Mouse (Mus musculus) yolk sac, embryonic 10.5 days (tissue): ENCODE measurements around the gene Srgn.
"Not testable (repeated sequence)": the region's sequence is repeated elsewhere in the genome, so short reads cannot be mapped to it uniquely, and the experiment has no call there.

ENCODE experiments used
- DNase-seq: peaks from one replicate; pipeline ENCODE4 v3.0.0-alpha.2; 2017; ENCODE audit warnings: low spot score

The Srgn gene

GRCm38 (mm10) chr10:62485878-62486582 is 41.2 kb downstream of the Srgn start:
- DNase-seq: no peak

DNA sequence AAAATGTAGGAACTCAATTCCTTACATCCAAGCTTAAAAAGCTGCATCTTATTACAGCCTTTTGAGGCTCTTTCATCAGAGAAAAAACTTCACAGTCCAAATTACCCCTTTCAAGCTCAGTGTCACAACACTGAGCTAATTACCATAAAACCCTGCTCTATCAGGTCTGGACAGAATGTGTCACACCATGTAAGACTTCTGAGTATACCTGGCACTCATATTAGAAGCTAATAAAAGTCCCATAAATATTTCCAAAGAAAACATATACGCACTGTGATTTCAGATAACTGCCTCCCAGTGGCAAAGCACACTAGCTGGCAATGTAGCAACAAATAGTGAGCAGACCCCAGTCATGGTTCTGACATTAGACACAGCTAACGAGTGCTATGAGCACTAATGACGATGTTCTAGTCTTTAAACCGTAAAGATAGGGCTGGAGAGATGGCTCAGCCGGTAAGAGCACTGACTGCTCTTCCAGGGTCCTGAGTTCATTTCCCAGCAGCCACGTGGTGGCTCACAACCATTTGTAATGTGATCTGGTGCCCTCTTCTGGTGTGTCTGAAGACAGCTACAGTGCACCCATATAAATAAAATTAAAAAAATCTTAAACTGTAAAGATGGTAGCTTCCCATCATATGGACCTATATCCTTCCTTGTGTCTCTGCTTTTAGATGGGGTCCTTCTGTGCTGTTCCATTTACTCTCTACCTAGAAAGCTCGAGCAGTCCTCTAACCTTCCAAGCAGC is 46.0 kb downstream of the Srgn start:
- DNase-seq: no peak

- no peak for DNase-seq
Observed at GRCm38 (mm10) chr10:62476980-62477379, 50.3 kb downstream of the Srgn start.

DNA sequence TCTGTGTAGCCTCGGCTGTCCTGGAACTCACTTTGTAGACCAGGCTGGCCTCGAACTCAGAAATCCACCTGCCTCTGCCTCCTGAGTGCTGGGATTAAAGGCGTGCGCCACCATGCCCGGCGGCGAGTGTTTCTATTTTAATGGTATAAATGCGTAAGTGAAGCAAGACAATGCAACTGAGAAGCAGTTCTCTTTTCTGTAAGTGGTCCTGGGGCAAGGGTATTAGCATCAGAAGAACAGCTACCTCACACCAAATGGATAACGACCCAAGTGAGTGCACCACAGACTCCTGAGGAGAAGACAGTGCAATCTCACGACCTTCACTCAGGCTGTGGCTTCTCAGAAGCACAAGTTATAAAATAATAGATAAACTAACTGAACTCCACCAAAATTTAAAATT is 52.3 kb downstream of the Srgn start:
- no peak for DNase-seq

- no peak for DNase-seq
Observed at GRCm38 (mm10) chr10:62471105-62471504, 56.1 kb downstream of the Srgn start.

DNA sequence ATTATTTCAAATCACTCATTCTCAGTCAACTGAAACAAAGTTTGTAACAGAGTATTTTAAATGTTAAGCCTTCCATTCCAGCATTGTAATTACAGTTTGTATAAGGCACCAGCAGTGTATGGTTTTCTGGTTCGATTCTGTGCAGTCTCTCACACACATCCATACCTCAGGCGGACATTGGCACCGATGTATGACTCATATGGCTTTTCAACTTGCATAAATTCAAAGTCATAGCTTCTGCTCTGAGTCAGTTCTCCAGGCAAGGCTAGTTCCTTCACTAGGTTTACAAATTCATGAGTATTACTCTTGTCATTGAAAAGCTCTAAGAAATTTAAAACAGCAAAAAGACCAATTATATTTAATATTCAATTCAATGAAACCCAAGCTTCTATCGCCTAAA is 57.5 kb downstream of the Srgn start:
- DNase-seq: no peak

- DNase-seq: no peak
Observed at GRCm38 (mm10) chr10:62461321-62461720, 65.9 kb downstream of the Srgn start.

DNA sequence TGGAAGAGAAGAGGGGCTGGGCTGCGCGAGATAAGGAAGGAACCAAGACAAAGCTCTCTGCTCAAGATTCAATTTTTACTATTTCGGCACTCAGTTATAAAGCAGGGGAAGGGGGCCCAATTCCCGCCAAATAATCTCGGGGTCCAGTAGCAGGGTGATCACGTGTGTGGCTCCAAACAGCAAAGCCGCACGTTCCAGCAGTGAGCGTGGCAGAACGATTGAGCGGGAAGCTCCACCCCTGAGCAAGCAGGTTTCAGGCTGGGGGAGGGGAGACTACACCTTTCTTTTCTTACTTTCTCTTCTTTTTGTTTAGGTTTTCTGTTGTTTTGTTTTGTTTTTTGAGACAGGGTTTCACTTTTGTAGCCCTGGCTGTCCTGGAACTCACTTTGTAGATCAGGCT is 75.2 kb downstream of the Srgn start:
- DNase-seq: not testable (repeated sequence)

DNA sequence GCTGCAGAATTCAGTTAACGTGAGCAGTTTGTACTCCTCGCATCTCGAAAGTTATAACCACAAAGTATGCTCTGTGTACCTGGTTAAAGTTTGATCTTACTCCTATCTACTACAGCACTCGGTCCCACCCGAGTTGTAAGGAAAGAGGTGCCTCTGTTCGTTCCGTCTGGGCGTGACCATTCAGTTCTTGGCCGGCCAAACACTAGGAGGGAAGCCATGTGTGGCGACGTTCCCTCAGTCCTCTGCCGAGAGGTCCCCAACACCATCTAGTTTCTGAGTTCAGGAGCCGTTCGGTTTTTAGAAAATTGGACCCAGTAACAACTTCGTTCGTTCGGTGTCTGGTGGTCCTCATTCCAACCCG is 77.0 kb downstream of the Srgn start:
- no peak for DNase-seq

DNA sequence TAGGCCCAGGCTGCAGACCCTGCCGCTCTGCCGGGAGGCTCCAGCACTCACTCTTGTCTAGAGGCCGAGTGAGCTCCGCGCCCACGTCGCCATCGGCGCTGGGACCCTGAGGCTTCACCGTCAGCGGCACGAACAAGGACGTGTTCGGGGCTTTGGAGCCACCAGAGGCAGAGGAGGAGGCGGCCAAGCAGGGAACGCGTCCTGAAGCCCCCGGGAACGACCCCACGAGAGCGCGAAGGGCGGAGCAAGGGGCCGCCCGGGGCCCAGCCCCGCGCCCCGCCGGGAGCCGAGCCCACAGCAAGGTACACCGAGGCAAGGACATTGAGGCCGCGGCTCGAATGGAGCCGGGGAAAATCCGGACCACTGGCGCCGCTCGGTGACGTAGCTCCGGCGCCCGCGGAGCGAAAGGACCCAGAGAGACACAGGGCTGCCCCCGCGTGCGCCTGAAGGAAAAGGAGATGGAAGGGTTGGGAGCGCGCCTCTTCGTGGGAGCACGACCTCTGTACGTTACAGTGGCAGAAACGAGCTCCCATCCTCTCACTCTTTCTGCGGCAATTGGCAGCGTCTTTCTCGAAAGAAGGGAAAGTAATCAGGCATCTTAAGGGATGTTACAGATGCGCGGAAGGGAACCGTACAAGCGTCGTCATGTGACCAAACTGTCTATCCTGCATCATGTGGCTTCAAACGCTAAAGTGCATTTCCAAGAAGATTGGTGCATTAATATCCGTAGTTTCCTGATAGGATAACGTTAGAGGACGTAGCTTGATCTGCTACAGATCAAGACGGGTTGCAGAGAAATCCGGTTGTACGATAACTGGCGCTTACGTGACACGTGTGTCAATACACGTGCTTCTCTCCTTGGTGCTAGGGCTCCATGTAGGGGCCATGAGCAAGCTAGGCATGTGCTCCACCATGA is 77.6 kb downstream of the Srgn start, which contains the start of the genes 4930507D05Rik and Supv3l1:
TSS of gene 4930507D05Rik (plus strand) at position 126 of the 916 bp plus-strand sequence.
TSS of gene Supv3l1 (minus strand) at position 375 of the 916 bp plus-strand sequence.
- DNase-seq: peak; percentile 91
